Mouse (Mus musculus): ENCODE data around the gene Mospd3. TPM values are rescaled to one million over a fixed set of nuclear protein-coding genes. Genes with fewer than 3 reads are reported as not detected.
A peak's percentile ranks its signal among the peaks of the same experiment; 100 is the strongest.

Gene Mospd3
- polyA plus RNA-seq, 1 experiment from 2014 or later, result 46.3 TPM

DNA sequence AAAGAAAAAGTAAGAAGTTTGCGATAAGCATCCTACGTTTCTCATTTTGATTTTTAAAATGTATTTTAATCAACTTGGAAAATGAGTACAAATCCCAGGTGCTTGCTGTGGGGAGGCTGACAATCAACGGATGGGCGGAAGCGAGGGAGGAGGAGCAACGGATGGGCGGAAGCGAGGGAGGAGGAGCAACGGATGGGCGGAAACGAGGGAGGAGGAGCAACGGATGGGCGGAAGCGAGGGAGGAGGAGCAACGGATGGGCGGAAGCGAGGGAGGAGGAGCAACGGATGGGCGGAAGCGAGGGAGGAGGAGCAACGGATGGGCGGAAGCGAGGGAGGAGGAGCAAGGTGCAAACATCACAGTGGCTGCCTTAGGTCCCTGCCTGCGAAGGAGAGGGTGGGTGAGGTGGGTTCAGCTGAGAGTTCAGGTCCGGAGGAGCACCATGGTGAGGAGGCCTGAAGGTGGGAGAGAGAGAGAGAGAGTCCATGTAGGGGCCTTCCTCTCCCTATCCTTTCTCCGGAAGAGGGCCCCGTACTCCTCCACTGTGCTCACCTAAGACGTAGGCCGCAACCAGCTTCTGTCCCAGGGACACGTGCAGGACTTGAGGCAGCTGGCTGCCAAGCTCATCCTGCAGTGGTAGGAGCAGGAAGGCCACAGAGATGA lies 4.1 kb downstream of the Mospd3 start:
- no peaks in the 10 kb centered on the region for H3K36me3 ChIP-seq

DNA sequence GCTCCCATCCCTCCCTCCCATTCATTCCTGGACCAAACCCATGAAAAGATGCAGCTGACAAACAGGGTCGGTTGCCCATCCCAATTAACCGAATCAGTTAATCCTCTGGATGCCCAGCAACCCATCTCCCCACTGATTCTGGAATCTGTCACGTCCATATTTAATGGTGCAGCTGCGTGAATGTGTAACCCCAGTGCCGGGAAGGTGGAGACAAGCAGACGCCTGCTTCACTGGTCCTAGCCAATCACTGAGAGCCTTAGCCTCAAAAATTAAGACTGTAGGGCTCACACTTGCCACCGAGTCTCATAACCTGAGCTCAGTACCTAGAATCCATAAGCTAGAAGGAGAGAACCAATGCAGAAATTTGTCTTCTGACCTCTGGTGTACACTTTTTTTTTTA lies 4.9 kb downstream of the Mospd3 start:
- Histone ChIP-seq H3K27me3 (no peaks in the 10 kb centered on the region), H3K9ac (replicated peaks) (no peak overlapping the region), H3K27ac (replicated peaks) (no peak overlapping the region), H3K4me1 (peaks cover 16% of the 10 kb centered on the region), H3K4me2 (replicated peaks) (no peak overlapping the region), H3K4me3 (no peak overlapping the region), H3K9me3 (no peaks in the 10 kb centered on the region), H3K36me3 (no peaks in the 10 kb centered on the region)
- ATAC-seq (replicated peaks), result no peak
- WGBS, result 70% methylated on average over 7 of the region's 7 CpGs

More for the DNA sequence above, 4.1 kb downstream of the Mospd3 start:
- H3K4me3 ChIP-seq, result 0 out of 2 replicates have a peak overlapping the region, but pooled peaks have one; percentile 8
- no peak overlapping the region for H3K9ac ChIP-seq (replicated peaks)
- ATAC-seq (replicated peaks), result no peak
- no peaks in the 10 kb centered on the region for H3K27me3 ChIP-seq
- H3K4me1 ChIP-seq, result peaks cover 21% of the 10 kb centered on the region
- peak overlapping the region; percentile 3; the same call in 1 of the 2 replicates for H3K4me2 ChIP-seq (replicated peaks)
- no peaks in the 10 kb centered on the region for H3K9me3 ChIP-seq
- WGBS, result 36% methylated on average over 30 of the region's 30 CpGs
- no peak overlapping the region for H3K27ac ChIP-seq (replicated peaks)

DNA sequence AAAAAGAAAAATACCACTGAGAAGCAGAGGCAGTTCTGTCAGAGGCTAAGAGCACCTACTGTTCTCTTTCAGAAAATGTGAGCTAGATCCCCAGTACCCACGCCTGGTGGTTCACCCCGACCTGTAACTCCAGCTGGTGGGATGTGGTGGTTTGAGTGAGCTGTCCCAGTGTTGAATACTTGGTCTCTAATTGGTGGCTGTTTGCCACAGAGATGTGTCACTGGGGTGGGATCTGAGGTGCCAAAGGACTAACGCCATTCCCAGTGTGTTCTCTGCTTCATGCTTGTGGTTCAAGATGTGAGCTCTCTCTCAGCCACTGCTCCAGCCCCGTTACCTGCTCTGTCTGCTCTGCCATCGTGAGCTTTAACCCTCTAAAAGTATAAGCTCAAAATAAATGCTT lies 10.4 kb downstream of the Mospd3 start:
- no peak overlapping the region for H3K27ac ChIP-seq (replicated peaks)
- H3K4me2 ChIP-seq (replicated peaks), result no peak overlapping the region
- no peaks in the 10 kb centered on the region for H3K36me3 ChIP-seq
- ATAC-seq (replicated peaks), result no peak
- no peaks in the 10 kb centered on the region for H3K9me3 ChIP-seq
- 72% methylated on average over 5 of the region's 5 CpGs for WGBS
- H3K4me3 ChIP-seq, result no peak overlapping the region
- H3K9ac ChIP-seq (replicated peaks), result no peak overlapping the region
- H3K4me1 ChIP-seq, result no peaks in the 10 kb centered on the region
- no peaks in the 10 kb centered on the region for H3K27me3 ChIP-seq

DNA sequence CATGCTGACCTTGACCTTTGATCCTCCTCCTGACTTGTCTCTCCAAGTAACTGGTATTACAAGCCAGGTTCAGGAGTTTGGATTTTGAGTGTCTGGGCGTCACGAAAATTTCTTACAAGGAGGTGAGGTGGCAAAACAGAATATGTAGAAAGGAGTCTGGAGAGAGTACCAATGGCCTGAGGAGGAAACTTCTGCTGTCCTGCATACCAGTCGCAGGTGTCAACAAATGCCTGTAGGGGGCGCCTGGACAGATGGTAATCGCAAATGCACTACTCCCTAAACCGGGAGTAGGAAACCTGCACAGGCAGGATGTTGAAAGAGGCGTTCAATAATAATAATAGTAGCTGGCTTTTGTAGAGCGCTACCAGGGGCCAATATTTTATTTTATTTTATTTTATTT lies 15.9 kb downstream of the Mospd3 start:
- Histone ChIP-seq H3K9ac (replicated peaks) (no peak overlapping the region), H3K4me3 (no peak overlapping the region), H3K27me3 (no peaks in the 10 kb centered on the region), H3K27ac (replicated peaks) (no peak overlapping the region), H3K36me3 (no peaks in the 10 kb centered on the region), H3K9me3 (no peaks in the 10 kb centered on the region), H3K4me2 (replicated peaks) (no peak overlapping the region), H3K4me1 (peaks cover 13% of the 10 kb centered on the region)
- ATAC-seq (replicated peaks), result no peak
- 34% methylated on average over 8 of the region's 8 CpGs for WGBS

DNA sequence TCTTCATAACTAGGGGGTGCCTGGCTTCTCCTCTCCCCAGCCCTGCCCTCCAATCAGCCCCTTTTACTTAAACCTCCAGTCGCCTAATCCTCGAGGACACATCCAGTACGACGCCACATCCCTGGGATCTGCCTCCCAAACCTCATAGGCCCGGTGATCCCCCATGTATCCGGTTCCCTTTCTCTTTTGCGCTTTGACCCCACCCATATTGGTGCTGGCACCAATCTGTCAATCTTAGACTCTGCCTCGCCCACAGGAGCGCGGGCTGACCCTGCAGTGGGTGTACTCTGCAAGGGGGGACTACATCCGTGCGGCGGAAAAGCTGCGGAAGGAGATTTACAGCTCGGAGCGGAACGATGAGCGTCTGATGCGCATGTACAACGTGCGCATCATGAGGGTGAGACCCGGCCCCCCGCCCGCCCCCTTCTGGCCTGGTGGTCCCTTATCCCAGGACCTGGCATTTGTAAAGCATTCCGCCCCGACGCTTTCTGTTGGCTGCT lies 17.1 kb downstream of the Mospd3 start:
- no peaks in the 10 kb centered on the region for H3K27me3 ChIP-seq
- H3K4me3 ChIP-seq, result peak overlapping the region; percentile 45
- H3K27ac ChIP-seq (replicated peaks), result peak overlapping the region; percentile 83
- peak overlapping the region; percentile 58 for H3K9ac ChIP-seq (replicated peaks)
- 21% methylated on average over 27 of the region's 27 CpGs for WGBS
- ATAC-seq (replicated peaks), result peak; percentile 85
- peaks cover 13% of the 10 kb centered on the region for H3K4me1 ChIP-seq
- peak overlapping the region; percentile 57 for H3K4me2 ChIP-seq (replicated peaks)
- H3K36me3 ChIP-seq, result no peaks in the 10 kb centered on the region
- no peaks in the 10 kb centered on the region for H3K9me3 ChIP-seq

DNA sequence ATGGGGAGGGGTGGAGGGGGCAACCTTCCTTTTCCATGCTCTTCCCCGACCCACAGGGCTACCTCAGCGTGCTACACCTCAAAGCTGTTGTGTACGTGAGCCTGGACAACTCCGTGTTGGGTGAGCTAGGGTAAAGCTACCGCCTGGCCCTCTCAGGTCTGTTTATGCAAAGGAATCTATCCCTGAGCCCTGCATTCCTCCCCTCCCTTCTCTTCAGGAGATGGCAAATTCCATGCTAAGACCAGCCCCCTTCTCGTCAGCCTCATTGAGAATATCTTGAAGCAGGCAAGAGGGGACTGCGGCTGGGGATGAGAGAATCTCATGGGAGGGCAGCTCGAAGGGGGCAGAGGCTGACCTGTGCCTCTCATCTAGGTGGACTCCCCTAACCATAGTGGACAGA lies 18.2 kb downstream of the Mospd3 start:
- H3K27me3 ChIP-seq, result no peaks in the 10 kb centered on the region
- H3K4me1 ChIP-seq, result peaks cover 13% of the 10 kb centered on the region
- no peak for ATAC-seq (replicated peaks)
- no peak overlapping the region for H3K9ac ChIP-seq (replicated peaks)
- no peaks in the 10 kb centered on the region for H3K9me3 ChIP-seq
- peak overlapping the region; percentile 57 for H3K4me2 ChIP-seq (replicated peaks)
- 48% methylated on average over 8 of the region's 8 CpGs for WGBS
- peak overlapping the region; percentile 45; the same call in 1 of the 2 replicates for H3K4me3 ChIP-seq
- no peaks in the 10 kb centered on the region for H3K36me3 ChIP-seq
- H3K27ac ChIP-seq (replicated peaks), result peak overlapping the region; percentile 83

DNA sequence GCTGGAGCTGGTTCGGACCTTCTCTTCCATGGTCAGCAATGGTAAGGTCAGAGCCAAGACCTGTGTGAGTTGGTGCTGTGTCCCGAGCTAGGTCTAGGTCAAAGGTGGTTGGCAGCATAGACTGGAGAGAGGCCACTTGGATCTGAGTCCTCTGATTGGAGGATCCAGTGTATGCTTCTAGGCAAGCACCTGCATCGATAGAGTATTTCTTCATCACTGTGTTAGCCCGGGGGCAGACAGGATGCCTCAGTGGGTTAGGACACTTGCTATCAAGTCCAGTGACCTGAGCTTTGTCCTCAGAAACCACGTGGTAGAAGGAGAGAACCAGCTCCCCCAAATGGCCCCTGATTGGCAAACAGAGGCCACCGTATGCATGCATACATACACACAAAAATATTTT lies 20.6 kb downstream of the Mospd3 start:
- Histone ChIP-seq H3K27me3 (no peaks in the 10 kb centered on the region), H3K9me3 (no peaks in the 10 kb centered on the region), H3K27ac (replicated peaks) (no peak overlapping the region), H3K9ac (replicated peaks) (no peak overlapping the region), H3K4me1 (peaks cover 13% of the 10 kb centered on the region), H3K4me2 (replicated peaks) (no peak overlapping the region), H3K36me3 (no peaks in the 10 kb centered on the region), H3K4me3 (no peak overlapping the region)
- no peak for ATAC-seq (replicated peaks)
- 83% methylated on average over 6 of the region's 6 CpGs for WGBS

DNA sequence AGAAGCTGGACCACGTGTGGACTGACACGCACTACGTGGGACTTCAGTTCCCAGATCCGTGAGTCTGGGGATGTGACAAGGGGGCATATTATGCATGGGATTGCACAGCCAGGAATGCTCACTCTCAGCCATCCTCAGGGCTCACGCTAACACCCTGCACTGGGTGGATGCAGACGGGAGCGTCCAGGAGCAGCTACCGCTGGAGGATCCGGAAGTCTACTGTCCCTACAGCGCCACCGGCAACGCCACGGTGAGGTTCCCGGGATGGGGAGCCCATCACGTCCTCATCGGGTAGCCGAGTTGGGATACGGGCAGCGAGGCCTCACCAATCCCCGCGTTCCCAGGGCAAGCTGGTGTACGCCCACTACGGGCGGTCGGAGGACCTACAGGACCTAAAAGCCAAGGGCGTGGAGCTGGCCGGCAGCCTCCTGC lies 26.4 kb downstream of the Mospd3 start:
- H3K4me1 ChIP-seq, result peaks cover 6% of the 10 kb centered on the region
- H3K9me3 ChIP-seq, result no peaks in the 10 kb centered on the region
- WGBS, result 10% methylated on average over 27 of the region's 27 CpGs
- no peak for ATAC-seq (replicated peaks)
- no peak overlapping the region for H3K27ac ChIP-seq (replicated peaks)
- peak overlapping the region; percentile 27 for H3K4me3 ChIP-seq
- H3K27me3 ChIP-seq, result no peaks in the 10 kb centered on the region
- H3K36me3 ChIP-seq, result no peaks in the 10 kb centered on the region
- H3K4me2 ChIP-seq (replicated peaks), result peak overlapping the region; percentile 46
- peak overlapping the region; percentile 30; the same call in 1 of the 2 replicates for H3K9ac ChIP-seq (replicated peaks)

DNA sequence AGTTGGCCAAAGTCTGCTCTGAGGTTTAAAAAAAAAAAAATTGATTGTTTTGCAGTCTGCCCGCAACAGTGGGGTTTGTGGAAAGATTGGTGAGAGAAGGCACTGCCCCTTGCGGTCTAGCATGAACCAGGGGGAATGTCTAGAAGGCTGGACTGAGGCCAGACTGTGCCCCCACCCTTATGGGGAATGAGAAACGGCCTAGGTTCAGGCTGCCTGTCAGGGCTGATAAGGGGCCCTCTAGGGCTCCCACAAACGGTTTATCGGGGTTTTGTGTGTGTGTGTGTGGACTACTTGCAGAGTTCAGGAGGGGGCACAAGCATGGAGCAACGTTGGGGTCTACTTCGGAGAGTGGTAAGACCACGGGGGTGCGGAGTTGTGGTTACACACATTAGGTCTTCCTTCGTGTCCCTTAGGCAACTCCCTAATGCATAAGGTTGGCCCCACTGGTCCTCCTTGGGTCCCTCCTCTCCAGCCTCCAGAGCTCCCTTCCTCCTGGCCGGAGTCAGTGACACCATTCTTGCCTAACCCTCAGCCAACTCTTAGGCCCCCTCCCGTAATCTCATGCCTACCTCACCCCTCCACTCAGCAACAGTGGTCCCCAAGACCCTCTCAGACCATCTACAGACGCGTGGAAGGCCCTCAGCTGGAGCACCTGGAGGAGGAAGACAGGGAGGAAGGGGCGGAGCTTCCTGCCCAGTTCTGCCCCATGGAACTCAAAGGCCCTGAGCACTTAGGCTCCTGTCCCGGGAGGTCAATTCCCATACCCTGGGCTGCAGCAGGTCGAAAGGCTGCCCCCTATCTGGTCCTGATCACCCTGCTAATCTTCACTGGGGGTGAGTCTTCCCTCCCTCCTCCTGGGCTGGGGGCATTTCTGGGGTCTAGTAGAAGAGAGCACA lies 29.9 kb downstream of the Mospd3 start:
- H3K9ac ChIP-seq (replicated peaks), result no peak overlapping the region
- no peaks in the 10 kb centered on the region for H3K9me3 ChIP-seq
- WGBS, result 85% methylated on average over 17 of the region's 17 CpGs
- H3K4me2 ChIP-seq (replicated peaks), result no peak overlapping the region
- H3K4me1 ChIP-seq, result peaks cover 6% of the 10 kb centered on the region
- H3K4me3 ChIP-seq, result no peak overlapping the region
- no peak overlapping the region for H3K27ac ChIP-seq (replicated peaks)
- H3K27me3 ChIP-seq, result no peaks in the 10 kb centered on the region
- H3K36me3 ChIP-seq, result peaks cover 7% of the 10 kb centered on the region; the same call in 1 of the 2 replicates
- ATAC-seq (replicated peaks), result no peak

DNA sequence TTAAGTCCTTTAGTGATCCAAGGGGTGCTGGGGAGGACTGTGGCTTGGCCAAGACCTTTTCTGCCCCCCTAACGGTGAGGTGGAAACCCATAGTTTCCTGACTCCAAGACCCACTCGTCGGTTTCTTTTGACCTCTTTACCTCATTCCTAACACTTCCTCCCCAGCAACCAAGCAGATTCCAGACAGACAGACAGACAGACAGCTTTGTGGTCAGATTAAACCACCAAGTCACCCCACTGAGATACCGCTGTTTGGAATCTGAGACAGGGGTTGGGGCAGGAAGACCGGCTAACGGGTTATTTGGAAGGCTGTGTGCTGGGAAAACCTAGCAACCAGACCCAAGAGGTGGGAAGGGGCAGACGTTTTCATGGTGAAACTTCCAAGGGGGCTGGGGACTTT lies 30.7 kb downstream of the Mospd3 start:
- Histone ChIP-seq H3K27ac (replicated peaks) (no peak overlapping the region), H3K9ac (replicated peaks) (no peak overlapping the region), H3K36me3 (peaks cover 7% of the 10 kb centered on the region; the same call in 1 of the 2 replicates), H3K4me1 (peaks cover 6% of the 10 kb centered on the region), H3K27me3 (no peaks in the 10 kb centered on the region), H3K9me3 (no peaks in the 10 kb centered on the region), H3K4me2 (replicated peaks) (no peak overlapping the region), H3K4me3 (no peak overlapping the region)
- WGBS, result 66% methylated on average over 7 of the region's 7 CpGs
- no peak for ATAC-seq (replicated peaks)

DNA sequence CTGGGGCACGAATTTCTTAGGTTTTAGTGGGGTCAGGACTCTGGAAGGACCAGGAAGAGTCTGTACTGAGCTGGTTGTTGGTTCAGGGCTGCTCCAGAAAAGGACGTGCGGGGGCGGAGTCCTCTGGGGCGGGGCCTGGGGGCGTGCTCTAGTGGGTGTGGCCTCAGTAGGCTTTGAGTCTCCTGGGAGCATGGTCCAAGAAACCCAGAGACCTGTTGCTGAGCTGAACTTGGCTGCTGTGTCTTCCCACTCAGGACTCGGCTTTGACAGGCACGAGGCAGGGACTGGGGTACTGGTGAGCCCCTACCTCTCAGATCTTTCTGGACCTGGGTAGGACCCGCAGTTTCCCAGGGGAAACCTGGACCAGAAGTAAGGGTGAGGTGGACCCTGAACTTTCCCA lies 31.2 kb downstream of the Mospd3 start, which contains the start of gene Tfr2:
TSS of gene Tfr2 (plus strand) at position 176 of the 400 bp plus-strand sequence.
- peaks cover 5% of the 10 kb centered on the region for H3K4me1 ChIP-seq
- no peak within 1 kb of the TSS for H3K4me2 ChIP-seq (replicated peaks)
- no peak within 1 kb of the TSS for H3K9ac ChIP-seq (replicated peaks)
- no peak within 1 kb of the TSS for H3K4me3 ChIP-seq
- 41% methylated on average over 9 of the region's 9 CpGs for WGBS
- H3K27me3 ChIP-seq, result no peaks in the 10 kb centered on the region
- no peak within 1 kb of the TSS for H3K27ac ChIP-seq (replicated peaks)
- no peaks in the 10 kb centered on the region for H3K9me3 ChIP-seq
- ATAC-seq (replicated peaks), result no peak
- H3K36me3 ChIP-seq, result peaks cover 11% of the 10 kb centered on the region; the same call in 1 of the 2 replicates

DNA sequence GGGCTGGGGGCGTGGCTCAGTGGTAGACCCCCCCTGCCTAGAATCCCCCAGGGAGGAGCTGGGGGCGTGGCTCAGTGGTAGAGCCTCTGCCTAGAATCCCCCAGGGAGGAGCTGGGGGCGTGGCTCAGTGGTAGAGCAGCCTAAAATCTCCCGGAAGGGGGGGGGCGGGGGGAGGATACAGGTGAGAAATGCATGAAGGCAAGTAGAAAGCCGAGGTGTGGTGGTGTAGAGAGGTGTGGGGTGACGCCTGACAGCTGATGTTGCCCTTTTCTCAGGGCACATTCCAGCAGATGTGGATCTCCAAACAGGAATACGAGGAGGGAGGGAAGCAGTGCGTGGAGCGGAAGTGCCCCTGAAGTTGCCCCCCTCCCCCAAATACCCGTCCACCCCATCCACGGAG lies 31.8 kb downstream of the Mospd3 start:
- ATAC-seq (replicated peaks), result no peak
- H3K4me2 ChIP-seq (replicated peaks), result no peak overlapping the region
- H3K27ac ChIP-seq (replicated peaks), result no peak overlapping the region
- 76% methylated on average over 12 of the region's 12 CpGs for WGBS
- H3K4me1 ChIP-seq, result no peaks in the 10 kb centered on the region
- no peaks in the 10 kb centered on the region for H3K9me3 ChIP-seq
- H3K4me3 ChIP-seq, result no peak overlapping the region
- H3K9ac ChIP-seq (replicated peaks), result no peak overlapping the region
- H3K27me3 ChIP-seq, result no peaks in the 10 kb centered on the region
- H3K36me3 ChIP-seq, result peaks cover 13% of the 10 kb centered on the region; the same call in 1 of the 2 replicates
